Mouse (Mus musculus) thymus, postnatal 4 days (tissue): ENCODE results near the gene Gm11237.
"Not testable (repeated sequence)": the region's sequence is repeated elsewhere in the genome, so short reads cannot be mapped to it uniquely, and the experiment has no call there.

Experiments
- DNase-seq: peaks from one replicate; pipeline ENCODE4 v3.0.0; 2021

The Gm11237 gene

GRCm38 (mm10) chr4:73622684-73623083 lies at the start of gene Gm11237:
Gm11237 (plus strand) TSS chr4:73622984.
- DNase-seq, result not testable (repeated sequence)

DNA sequence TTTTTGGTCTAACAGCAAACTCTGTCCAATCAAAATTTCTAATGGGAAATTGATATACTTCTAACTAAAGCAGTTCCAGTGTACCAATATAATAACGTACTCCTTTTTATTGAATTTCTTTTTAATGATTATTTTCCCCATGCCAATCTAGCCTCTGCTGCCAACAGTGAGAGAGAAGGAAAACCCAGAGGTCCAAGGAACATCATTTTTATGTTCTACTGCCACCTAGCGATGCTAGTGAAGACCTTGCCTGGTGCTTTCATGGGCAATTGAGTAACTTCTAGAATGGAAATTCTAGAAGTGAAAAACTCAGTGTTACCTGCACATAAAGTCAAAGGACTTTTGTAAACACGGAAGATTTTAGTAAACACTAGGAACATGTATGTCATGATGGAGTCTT lies 23.5 kb upstream of the Gm11237 start:
- DNase-seq, result no peak

GRCm38 (mm10) chr4:73607581-73607980 lies 15.2 kb upstream of the Gm11237 start, which contains the start of gene Gm11238:
Gm11238 (plus strand) TSS chr4:73607881.
- DNase-seq, result not testable (repeated sequence)

DNA sequence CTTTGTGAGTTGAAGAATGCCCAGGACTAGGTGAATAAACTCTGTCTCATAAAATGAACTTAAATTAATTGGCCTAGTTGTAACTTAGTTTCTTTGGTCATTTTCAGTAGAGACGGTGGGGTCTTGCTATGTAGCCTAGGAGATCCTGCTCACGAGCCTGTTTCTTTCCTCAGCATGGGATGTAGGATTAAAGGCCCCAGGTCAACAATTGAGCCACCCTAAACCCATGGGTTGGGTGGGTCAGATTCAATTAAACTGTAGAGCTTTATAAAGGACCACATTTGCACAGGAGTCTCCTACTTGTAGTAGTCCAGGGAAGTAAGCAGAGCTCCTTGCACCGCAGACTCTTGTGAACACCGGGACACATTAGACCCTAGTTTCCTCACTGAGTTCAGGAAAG lies 15.0 kb downstream of the Gm11237 start, which contains the start of gene Gm11236:
TSS of gene Gm11236 (plus strand) at position 301 of the 400 bp plus-strand sequence.
- not testable (repeated sequence) for DNase-seq

DNA sequence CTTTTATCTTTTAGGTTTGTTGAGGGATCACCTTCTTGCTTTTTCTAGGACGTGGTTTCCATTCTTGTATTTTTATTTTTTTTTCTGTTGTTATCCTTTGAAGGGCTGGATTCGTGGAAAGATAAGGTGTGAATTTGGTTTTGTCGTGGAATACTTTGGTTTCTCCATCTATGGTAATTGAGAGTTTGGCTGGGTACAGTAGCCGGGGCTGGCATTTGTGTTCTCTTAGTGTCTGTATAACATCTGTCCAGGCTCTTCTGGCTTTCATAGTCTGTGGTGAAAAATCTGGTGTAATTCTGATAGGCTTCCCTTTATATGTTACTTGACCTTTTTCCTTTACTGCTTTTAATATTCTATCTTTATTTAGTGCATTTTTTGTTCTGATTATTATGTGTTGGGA lies 39.1 kb downstream of the Gm11237 start:
- DNase-seq, result not testable (repeated sequence)

- not testable (repeated sequence) for DNase-seq
Measured at GRCm38 (mm10) chr4:73668054-73668453, 45.3 kb downstream of the Gm11237 start, which contains the start of gene Gm11239. Gm11239 (plus strand) TSS chr4:73668354.
